Mouse (Mus musculus) urinary bladder, postnatal 14 days (tissue): ENCODE results near the gene Rps6ka1.

Experiments used
- DNase-seq: peaks from one replicate; pipeline ENCODE4 v3.0.0; 2021; ENCODE audit warnings: low spot score

The Rps6ka1 gene

GRCm38 (mm10) chr4:133820806-133821560 is 66.6 kb downstream of the Rps6ka1 start:
- peak; percentile 22 for DNase-seq

GRCm38 (mm10) chr4:133820166-133820565 is 67.4 kb downstream of the Rps6ka1 start:
- DNase-seq, result no peak

GRCm38 (mm10) chr4:133817356-133817755 is 70.2 kb downstream of the Rps6ka1 start:
- no peak for DNase-seq

- DNase-seq, result peak; percentile 27
These were observed 71.1 kb downstream of the Rps6ka1 start for GRCm38 (mm10) chr4:133816504-133816875.

GRCm38 (mm10) chr4:133815635-133816503 is 71.7 kb downstream of the Rps6ka1 start:
- DNase-seq, result peak; percentile 47

- no peak for DNase-seq
These were observed 72.6 kb downstream of the Rps6ka1 start for GRCm38 (mm10) chr4:133814804-133815515.

- DNase-seq, result peak; percentile 88
These were observed 73.4 kb downstream of the Rps6ka1 start for GRCm38 (mm10) chr4:133813992-133814803.

GRCm38 (mm10) chr4:133813174-133813991 is 74.2 kb downstream of the Rps6ka1 start:
- DNase-seq, result peak; percentile 97

GRCm38 (mm10) chr4:133804401-133805263 is 83.0 kb downstream of the Rps6ka1 start:
- DNase-seq, result no peak

- DNase-seq, result no peak
These were observed 87.0 kb downstream of the Rps6ka1 start for GRCm38 (mm10) chr4:133800589-133800988.
